Mouse (Mus musculus) layer of hippocampus, postnatal 36 days (tissue): ENCODE data around the gene Gm29133. TPM values are rescaled to one million over a fixed set of nuclear protein-coding genes. Genes with fewer than 3 reads are reported as not detected.

Experiments
- DNase-seq, 2 experiments: peaks; one replicate each; pipeline ENCODE4 v3.0.0; 2022
- total RNA-seq, 2 experiments: library from RNA; stranded (reverse); gene quantifications; 2 replicates each; pipeline ENCODE4 v1.2.3; 2021

Gene Gm29133
- not detected for total RNA-seq

DNA sequence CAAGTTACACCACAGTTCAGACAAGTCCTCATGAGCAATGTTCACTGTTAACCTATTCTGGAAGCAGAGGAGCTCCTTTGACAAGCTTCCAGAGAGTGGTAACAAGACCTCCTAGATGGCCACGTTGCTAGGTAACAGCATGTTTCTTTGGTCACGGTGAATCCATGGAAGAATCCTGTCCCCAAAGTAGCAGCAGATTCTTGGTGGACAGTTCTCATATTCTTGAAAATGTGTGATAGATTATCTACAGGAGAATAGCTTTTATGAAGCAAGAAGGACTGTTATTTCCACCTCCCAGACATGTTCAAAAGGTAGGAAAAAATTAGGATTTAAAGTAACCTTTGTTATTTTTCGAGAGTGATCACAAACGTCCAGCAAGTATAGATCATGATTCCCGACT, at the start of gene Gm29133:
Gene Gm29133 (plus strand): TSS at position 301 of the 400 bp plus-strand sequence.
- no peak for DNase-seq

DNA sequence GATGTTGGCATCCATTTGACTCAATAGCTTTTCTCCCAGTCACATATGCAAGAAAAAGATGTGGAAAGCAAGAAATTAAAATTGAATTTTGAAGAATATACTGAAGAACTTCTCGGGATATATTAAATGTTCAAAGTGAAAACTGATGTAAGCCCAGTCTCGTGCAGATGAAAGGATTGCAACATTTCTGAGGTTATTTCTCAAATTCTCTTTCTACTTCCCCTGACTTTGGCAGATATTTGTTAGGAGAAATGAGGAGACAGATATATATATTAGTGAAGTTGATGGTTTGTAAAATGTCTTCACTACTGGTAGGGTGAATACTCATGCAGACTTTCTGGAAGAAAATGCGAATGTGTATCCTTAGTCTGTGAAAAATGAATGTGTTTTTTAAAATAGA, 48.9 kb upstream of the Gm29133 start:
- no peak for DNase-seq

DNA sequence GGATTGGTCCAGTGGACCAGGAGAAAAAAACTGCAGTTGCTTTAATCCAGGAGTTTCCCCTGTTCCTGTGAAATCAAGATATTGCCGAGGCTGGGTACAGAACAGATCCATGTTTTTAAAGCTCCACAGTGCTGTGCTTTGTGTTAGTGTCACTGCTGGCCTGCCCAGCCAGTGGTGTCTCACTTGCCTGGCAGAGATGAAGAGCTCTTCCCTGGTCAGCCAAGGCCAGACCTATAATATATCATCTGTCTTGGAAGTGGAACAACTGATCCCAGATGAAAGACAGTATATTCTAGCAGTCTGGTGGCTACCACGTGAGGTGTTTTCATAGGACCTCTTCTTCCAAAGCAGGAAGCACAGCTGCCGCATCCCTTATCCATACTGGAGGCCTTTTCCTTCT, 46.7 kb upstream of the Gm29133 start:
- no peak for DNase-seq

DNA sequence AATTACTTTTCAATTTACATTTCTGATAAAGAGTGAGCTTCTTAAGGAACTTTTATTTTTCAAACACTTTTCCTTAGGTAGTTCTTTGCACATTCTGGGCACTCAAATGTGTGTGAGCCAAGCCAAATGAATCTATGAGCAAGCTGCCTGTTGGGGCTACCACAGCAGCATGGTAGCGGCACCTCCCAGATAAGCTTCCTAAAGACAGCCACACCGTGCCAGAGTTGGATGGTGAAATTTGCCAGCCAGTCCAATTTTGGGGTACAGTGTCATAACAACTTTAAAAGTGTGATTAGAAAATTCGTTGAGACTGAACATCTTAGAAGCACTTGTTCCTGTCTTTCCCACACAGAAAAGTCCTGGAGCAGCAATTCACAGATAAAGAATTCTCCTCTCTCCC, 41.5 kb upstream of the Gm29133 start:
- DNase-seq, result no peak

GRCm38 (mm10) chr3:75713678-75714295, 34.2 kb upstream of the Gm29133 start:
- DNase-seq, result no peak

DNA sequence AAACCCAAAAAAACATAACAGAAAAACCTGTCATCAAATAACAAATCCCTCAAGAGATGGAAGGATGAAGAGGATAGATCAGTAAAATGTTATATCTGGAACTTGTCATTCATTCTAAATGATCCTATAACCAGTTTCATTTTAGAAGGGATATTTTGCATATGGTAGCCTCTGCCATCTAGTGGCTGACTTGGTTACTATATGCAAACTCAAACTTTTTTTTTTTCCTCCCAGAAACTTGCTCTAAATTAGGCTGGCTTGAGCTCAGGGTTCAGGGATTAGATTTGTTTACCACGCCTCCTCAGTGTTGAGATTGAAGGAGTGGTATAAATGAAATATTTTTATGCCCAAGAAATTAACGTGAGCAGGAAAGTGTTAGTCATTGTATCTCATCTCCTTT, 27.3 kb upstream of the Gm29133 start:
- no peak for DNase-seq

- DNase-seq, result no peak
Observed at GRCm38 (mm10) chr3:75730982-75731600, 16.9 kb upstream of the Gm29133 start.

DNA sequence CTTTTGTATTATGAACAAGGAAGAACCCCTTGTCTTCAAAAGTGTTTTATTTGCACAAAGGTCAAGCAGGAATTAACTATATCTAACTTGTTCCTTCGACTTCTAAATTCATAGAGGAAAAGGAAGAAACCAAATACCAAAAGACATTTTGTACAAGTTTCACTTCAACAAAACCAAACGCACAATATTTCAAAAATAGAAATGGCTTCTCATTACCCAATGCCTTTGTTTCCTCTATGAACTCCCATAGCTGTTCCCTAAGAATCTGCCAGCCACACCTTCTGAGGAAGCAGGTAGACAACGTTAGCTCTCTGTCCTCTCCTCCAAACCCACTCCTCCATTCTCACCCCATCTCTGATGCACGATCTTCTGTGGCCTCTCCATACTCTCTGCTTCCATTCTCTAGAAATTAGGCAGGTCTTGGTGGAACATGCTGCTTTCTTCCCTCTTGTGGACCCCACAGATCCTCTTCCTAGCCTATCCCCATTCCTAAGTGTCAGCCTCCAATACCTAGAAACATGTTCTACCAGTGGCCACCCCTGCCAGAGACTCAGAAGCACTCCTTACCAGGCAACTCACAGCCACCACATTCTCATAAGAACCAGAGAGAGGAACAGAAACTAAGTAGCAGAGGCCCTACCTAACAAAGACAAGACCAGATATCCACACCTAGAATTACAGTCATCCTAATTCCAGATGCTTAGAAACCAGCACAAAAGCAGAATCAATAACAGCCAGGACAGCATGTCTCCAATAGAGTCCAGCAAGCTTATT, 4.1 kb upstream of the Gm29133 start:
- no peak for DNase-seq

DNA sequence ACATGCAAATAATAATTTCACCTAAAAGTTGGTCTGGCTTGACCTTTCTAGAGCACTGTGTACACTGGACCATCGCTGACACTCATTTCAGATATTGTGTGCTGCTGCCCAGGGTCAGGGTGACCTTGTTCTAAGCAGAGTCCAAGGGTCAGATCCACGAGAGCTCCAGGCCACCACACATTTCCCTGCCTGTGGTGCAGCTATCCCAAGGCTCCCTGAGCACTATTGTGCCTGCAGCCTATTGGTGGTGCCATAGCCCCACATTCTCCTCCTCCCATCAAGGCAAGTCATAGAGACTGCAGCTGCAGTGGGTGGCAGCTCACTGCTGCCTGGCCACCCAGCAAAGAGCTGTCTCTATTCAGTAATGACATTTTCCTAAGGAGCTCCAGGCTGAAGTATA, 2.7 kb upstream of the Gm29133 start:
- no peak for DNase-seq

DNA sequence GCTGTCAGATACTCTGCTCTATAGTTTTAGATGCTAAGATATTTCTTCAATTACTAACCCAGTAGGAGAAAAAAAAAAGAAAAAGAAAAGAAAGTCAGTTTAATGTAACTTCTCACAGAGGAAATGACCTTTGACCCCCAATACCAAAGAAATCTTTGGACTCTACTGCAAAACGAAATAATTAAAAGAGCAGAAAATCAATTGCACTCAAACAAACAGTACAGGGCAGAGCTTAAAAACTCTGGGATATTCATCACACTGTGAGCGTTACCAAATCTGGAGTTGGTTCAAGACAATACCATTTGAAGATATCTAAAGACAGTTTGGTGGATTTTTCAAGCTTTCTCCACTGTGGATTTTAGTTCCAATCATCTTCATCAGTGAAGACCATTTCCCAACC, 15.4 kb downstream of the Gm29133 start:
- DNase-seq, result no peak

GRCm38 (mm10) chr3:75774253-75774652, 26.3 kb downstream of the Gm29133 start:
- DNase-seq, result no peak

- DNase-seq, result no peak
Observed at GRCm38 (mm10) chr3:75808001-75808400, 60.0 kb downstream of the Gm29133 start.

DNA sequence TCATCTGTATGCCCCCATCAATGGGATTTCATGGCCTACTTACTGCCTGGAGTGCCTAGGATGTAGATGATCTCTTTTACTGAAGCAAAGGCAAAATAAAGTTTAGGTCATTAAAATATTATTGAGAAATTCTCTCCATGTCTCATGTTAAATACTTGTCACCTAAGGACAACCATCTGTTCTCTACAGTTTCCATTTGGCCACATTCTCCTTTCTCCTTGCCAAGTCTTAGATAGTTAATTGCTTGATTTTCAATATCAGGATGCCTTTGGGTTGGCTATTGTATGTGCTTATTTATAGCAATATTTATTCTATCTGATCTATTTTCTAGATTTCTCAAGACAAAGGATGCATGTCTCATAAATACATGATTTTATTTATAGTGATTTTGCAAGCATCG, 75.9 kb downstream of the Gm29133 start:
- no peak for DNase-seq

DNA sequence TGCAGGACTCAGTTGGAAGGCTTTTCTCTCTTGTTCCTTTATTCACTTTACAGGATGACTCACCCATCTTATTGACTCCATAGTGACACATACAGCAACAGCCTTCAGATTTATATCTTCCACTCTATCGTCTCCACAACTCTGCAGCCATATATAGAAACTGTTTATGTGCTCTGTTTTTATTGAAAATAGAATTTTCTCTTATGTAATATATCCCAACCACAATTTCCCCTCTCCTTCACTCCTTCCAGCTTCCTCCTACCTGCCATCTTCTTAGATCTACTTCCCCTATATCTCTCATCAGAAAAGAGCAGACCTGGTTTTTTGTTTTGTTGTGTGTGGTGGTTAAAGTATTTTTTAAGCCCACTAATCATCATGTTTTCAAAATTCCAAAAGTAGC, 76.5 kb downstream of the Gm29133 start:
- DNase-seq, result no peak

DNA sequence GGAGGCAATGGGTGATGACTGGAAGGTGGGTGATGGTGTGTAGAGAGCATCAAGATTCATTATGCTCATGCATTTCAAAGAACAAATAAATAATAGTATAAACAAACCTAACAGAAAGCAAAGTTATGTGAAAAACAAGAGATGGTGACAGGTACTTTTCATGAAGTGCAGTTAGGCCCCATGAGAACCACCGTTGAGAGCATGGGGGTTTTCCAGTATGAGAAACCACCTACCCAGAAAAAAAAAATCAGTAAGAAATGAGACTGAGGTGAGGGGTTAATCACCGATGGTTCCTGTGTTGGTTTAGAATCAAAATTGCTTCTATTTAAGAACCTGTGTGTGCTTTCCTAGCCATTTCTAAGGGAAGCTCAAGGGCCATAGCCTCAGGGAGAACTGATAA, 86.8 kb downstream of the Gm29133 start:
- DNase-seq, result no peak

- no peak for DNase-seq
Observed at GRCm38 (mm10) chr3:75835286-75835967, 87.4 kb downstream of the Gm29133 start.

Other genes with a start within 250 kb of the Gm29133 start
- 10 to 100 TPM; 56.0 to 69.8 TPM for gene Pdcd10, start 191.3 kb upstream of the Gm29133 start, total RNA-seq
- gene Serpini1, start 190.7 kb upstream of the Gm29133 start, total RNA-seq, result 100 to 1,000 TPM; 175 to 193 TPM
- 10 to 100 TPM; 23.5 to 28.5 TPM for gene Golim4, start 208.8 kb downstream of the Gm29133 start, total RNA-seq